Mouse (Mus musculus) MEL (cell line): ENCODE measurements around the gene Pard6a.
A peak's percentile ranks its signal among the peaks of the same experiment; 100 is the strongest.

Source experiments
- CHD1 ChIP-seq: IDR thresholded peaks from 2 replicates; pipeline ENCODE4 v1.6.1; 2012; ENCODE audit warnings: low read depth, mild to moderate bottlenecking, inconsistent platforms, low read length, improper control_type of control experiment
- CHD2 ChIP-seq: IDR thresholded peaks from 2 replicates; pipeline ENCODE4 v1.6.1; 2011; ENCODE audit warnings: low read length, improper control_type of control experiment
- CTCF ChIP-seq, 3 experiments: IDR thresholded peaks in 2 of 3; conservative IDR thresholded peaks in 1 of 3; 2 replicates each; pipeline ENCODE4 v1.5.1; 2011 to 2012; ENCODE audit warnings: low read length in 3 of 3, low read depth in 2 of 3, mild to moderate bottlenecking in 2 of 3, improper control_type of control experiment in 1 of 3, inconsistent platforms in 1 of 3, mixed read lengths in 1 of 3, moderate library complexity in 1 of 3; ENCODE audit not compliant: control insufficient read depth in 1 of 3, insufficient read depth in 1 of 3, poor library complexity in 1 of 3, severe bottlenecking in 1 of 3
- EP300 ChIP-seq, 2 experiments: IDR thresholded peaks; 2 replicates each; pipeline ENCODE4 v1.6.1; 2011; ENCODE audit warnings: improper control_type of control experiment in 2 of 2, low read length in 2 of 2, low read depth in 1 of 2, mild to moderate bottlenecking in 1 of 2
- GATA1 ChIP-seq: IDR thresholded peaks from 2 replicates; pipeline ENCODE4 v1.6.1; 2011; ENCODE audit warnings: low read depth, low read length, improper control_type of control experiment
- MAFK ChIP-seq: IDR thresholded peaks from 2 replicates; pipeline ENCODE4 v1.6.1; 2011; ENCODE audit warnings: low read depth, mild to moderate bottlenecking, low read length, improper control_type of control experiment, borderline replicate concordance
- NELFE ChIP-seq: IDR thresholded peaks from 2 replicates; pipeline ENCODE4 v1.6.1; 2011; ENCODE audit warnings: low read depth, low read length, improper control_type of control experiment
- POLR2A ChIP-seq, 2 experiments: IDR thresholded peaks; 2 replicates each; pipeline ENCODE4 v1.6.1; 2011 to 2012; ENCODE audit warnings: low read length in 2 of 2, mild to moderate bottlenecking in 2 of 2, control low read depth in 1 of 2, improper control_type of control experiment in 1 of 2, low read depth in 1 of 2, moderate library complexity in 1 of 2; ENCODE audit not compliant: control insufficient read depth in 1 of 2, insufficient read depth in 1 of 2, poor library complexity in 1 of 2
- POLR2AphosphoS2 ChIP-seq: IDR thresholded peaks from 2 replicates; pipeline ENCODE4 v1.6.1; 2011; ENCODE audit warnings: low read length, improper control_type of control experiment
- RCOR1 ChIP-seq: IDR thresholded peaks from 2 replicates; pipeline ENCODE4 v1.6.1; 2012; ENCODE audit warnings: low read depth, mild to moderate bottlenecking, inconsistent platforms, low read length, improper control_type of control experiment
- SIN3A ChIP-seq: IDR thresholded peaks from 2 replicates; pipeline ENCODE4 v1.6.1; 2012; ENCODE audit warnings: low read length, improper control_type of control experiment, inconsistent platforms
- USF2 ChIP-seq, 2 experiments: IDR thresholded peaks; 2 replicates each; pipeline ENCODE4 v1.6.1; 2011 to 2012; ENCODE audit warnings: improper control_type of control experiment in 2 of 2, low read length in 2 of 2, borderline replicate concordance in 1 of 2, inconsistent platforms in 1 of 2, low read depth in 1 of 2, mild to moderate bottlenecking in 1 of 2; ENCODE audit not compliant: insufficient read depth in 1 of 2
- ZMIZ1 ChIP-seq: IDR thresholded peaks from 2 replicates; pipeline ENCODE4 v1.6.1; 2012; ENCODE audit warnings: low read depth, mild to moderate bottlenecking, inconsistent platforms, low read length, improper control_type of control experiment, moderate library complexity

GRCm38 (mm10) chr8:105677891-105678290, 23.1 kb upstream of the Pard6a start:
- no peak for TF ChIP-seq CHD1
- TF ChIP-seq MAFK, result no peak
- no peak for TF ChIP-seq CHD2
- peak in 2 of 3 experiments; percentile 7 to 25; a peak in 2 of 6 replicates for TF ChIP-seq CTCF (IDR thresholded peaks at IDR 0.05 in 2 of 3, conservative IDR thresholded peaks at IDR 0.05 in 1 of 3; ENCODE audit: control insufficient read depth in 1 of 3, insufficient read depth in 1 of 3, low read depth in 2 of 3, low read length in 3 of 3, poor library complexity in 1 of 3, severe bottlenecking in 1 of 3)
- TF ChIP-seq NELFE, result no peak
- no peak for TF ChIP-seq POLR2AphosphoS2
- no peak for TF ChIP-seq USF2 (IDR thresholded peaks at IDR 0.05; ENCODE audit: borderline replicate concordance in 1 of 2, insufficient read depth in 1 of 2, low read depth in 1 of 2, low read length in 2 of 2)
- TF ChIP-seq EP300 (IDR thresholded peaks at IDR 0.05; ENCODE audit: low read depth in 1 of 2, low read length in 2 of 2), result no peak
- no peak for TF ChIP-seq POLR2A (IDR thresholded peaks at IDR 0.05; ENCODE audit: control insufficient read depth in 1 of 2, insufficient read depth in 1 of 2, low read depth in 1 of 2, low read length in 2 of 2, poor library complexity in 1 of 2)
- no peak for TF ChIP-seq GATA1
- TF ChIP-seq RCOR1, result no peak
- TF ChIP-seq SIN3A, result no peak
- TF ChIP-seq ZMIZ1, result no peak
